Mouse (Mus musculus) ES-Bruce4 (cell line): ENCODE results near the gene Psmb10.

Source experiments
- CTCF ChIP-seq: IDR thresholded peaks from one replicate; pipeline ENCODE4 v1.8.1; 2011; ENCODE audit warnings: low read depth, low read length
- EP300 ChIP-seq: IDR thresholded peaks from 2 replicates; pipeline ENCODE4 v1.6.1; 2011; ENCODE audit warnings: low read depth, low read length; ENCODE audit not compliant: insufficient read depth
- POLR2A ChIP-seq: IDR thresholded peaks from one replicate; pipeline ENCODE4 v1.8.1; 2011; ENCODE audit warnings: low read length; ENCODE audit not compliant: insufficient read depth

DNA sequence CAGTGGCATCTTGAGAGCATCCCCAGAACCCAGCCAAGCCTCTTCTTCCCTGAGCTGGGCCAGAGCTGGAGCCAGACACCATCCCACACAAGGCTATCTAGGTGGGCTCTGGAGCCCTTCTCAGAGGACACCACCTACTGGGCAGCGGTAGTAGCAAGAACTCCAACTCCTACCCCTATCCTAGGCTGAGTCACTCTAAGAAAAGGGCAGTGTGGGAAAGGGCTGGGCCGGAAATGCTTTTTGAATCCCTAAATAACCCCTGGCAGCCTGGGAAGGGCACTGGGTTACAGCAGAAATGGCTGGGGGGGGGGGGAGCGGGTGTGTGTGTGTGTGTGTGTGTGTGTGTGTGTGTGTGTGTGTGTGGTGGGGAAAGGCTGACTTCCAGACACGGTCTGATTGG is 19.6 kb upstream of the Psmb10 start:
- no peak for TF ChIP-seq CTCF
- no peak for TF ChIP-seq POLR2A
- no peak for TF ChIP-seq EP300
